Mouse (Mus musculus): ENCODE measurements around the gene Fcgrt. TPM values are rescaled to one million over a fixed set of nuclear protein-coding genes. Genes with fewer than 3 reads are reported as not detected.
A peak's percentile ranks its signal among the peaks of the same experiment; 100 is the strongest.

Fcgrt gene
- polyA plus RNA-seq, 1 experiment from 2014 or later: 28.1 TPM

GRCm38 (mm10) chr7:45069671-45070070, 34.0 kb downstream of the Fcgrt start:
- peaks cover 14% of the 10 kb centered on the region; the same call in 1 of the 2 replicates for H3K36me3 ChIP-seq
- 66% methylated on average over 2 of the region's 2 CpGs for WGBS
- no peak overlapping the region for H3K9ac ChIP-seq
- ATAC-seq (ENCODE audit: insufficient number of reproducible peaks, low FRiP score): no peak
- peaks cover 5% of the 10 kb centered on the region for H3K4me1 ChIP-seq (replicated peaks)
- no peak overlapping the region for H3K4me3 ChIP-seq
- H3K27ac ChIP-seq (ENCODE audit: poor library complexity, severe bottlenecking): no peak overlapping the region
- no peaks in the 10 kb centered on the region for H3K9me3 ChIP-seq (replicated peaks)
- no peak overlapping the region for H3K4me2 ChIP-seq
- no peaks in the 10 kb centered on the region for H3K27me3 ChIP-seq (replicated peaks)

GRCm38 (mm10) chr7:45068000-45068318, 35.7 kb downstream of the Fcgrt start:
- Histone ChIP-seq H3K4me1 (replicated peaks) (peaks cover 11% of the 10 kb centered on the region; the same call in 1 of the 2 replicates), H3K36me3 (no peaks in the 10 kb centered on the region), H3K9me3 (replicated peaks) (no peaks in the 10 kb centered on the region), H3K27ac (ENCODE audit: poor library complexity, severe bottlenecking) (no peak overlapping the region), H3K9ac (no peak overlapping the region), H3K27me3 (replicated peaks) (no peaks in the 10 kb centered on the region), H3K4me2 (no peak overlapping the region), H3K4me3 (no peak overlapping the region)
- no peak; the same call in 1 of the 2 replicates for ATAC-seq (ENCODE audit: insufficient number of reproducible peaks, low FRiP score)
- 28% methylated on average over 5 of the region's 5 CpGs for WGBS

- peaks cover 12% of the 10 kb centered on the region; the same call in 1 of the 2 replicates for H3K4me1 ChIP-seq (replicated peaks)
- H3K9me3 ChIP-seq (replicated peaks): no peaks in the 10 kb centered on the region
- no peaks in the 10 kb centered on the region for H3K36me3 ChIP-seq
- ATAC-seq (ENCODE audit: insufficient number of reproducible peaks, low FRiP score): no peak
- no peak overlapping the region for H3K4me2 ChIP-seq
- no peaks in the 10 kb centered on the region for H3K27me3 ChIP-seq (replicated peaks)
- no peak overlapping the region for H3K4me3 ChIP-seq
- H3K9ac ChIP-seq: no peak overlapping the region
- H3K27ac ChIP-seq (ENCODE audit: poor library complexity, severe bottlenecking): no peak overlapping the region
- WGBS: 75% methylated on average over 4 of the region's 4 CpGs
Observed at GRCm38 (mm10) chr7:45067190-45067999, 36.3 kb downstream of the Fcgrt start.

- Histone ChIP-seq H3K27me3 (replicated peaks) (no peaks in the 10 kb centered on the region), H3K27ac (ENCODE audit: poor library complexity, severe bottlenecking) (peak within 1 kb of the TSS; percentile 86), H3K4me1 (replicated peaks) (peaks cover 19% of the 10 kb centered on the region), H3K4me3 (peak within 1 kb of the TSS; percentile 65), H3K36me3 (no peaks in the 10 kb centered on the region), H3K9me3 (replicated peaks) (no peaks in the 10 kb centered on the region), H3K9ac (peak within 1 kb of the TSS; percentile 82), H3K4me2 (peak within 1 kb of the TSS; percentile 78)
- peak; percentile 86 for ATAC-seq (ENCODE audit: insufficient number of reproducible peaks, low FRiP score)
- WGBS: under 1% methylated on average over 31 of the region's 31 CpGs
Observed at GRCm38 (mm10) chr7:45062239-45062835, 41.3 kb downstream of the Fcgrt start, which contains the start of the genes Nosip and Prrg2. Gene Nosip, plus strand, starts transcription at chr7:45062429. Gene Prrg2, minus strand, starts transcription at chr7:45062677.

GRCm38 (mm10) chr7:45061532-45062075, 42.0 kb downstream of the Fcgrt start:
- no peaks in the 10 kb centered on the region for H3K9me3 ChIP-seq (replicated peaks)
- H3K9ac ChIP-seq: peak overlapping the region; percentile 70
- no peaks in the 10 kb centered on the region for H3K27me3 ChIP-seq (replicated peaks)
- no peaks in the 10 kb centered on the region for H3K36me3 ChIP-seq
- peak overlapping the region; percentile 65 for H3K4me3 ChIP-seq
- no peak for ATAC-seq (ENCODE audit: insufficient number of reproducible peaks, low FRiP score)
- H3K4me2 ChIP-seq: peak overlapping the region; percentile 78
- H3K27ac ChIP-seq (ENCODE audit: poor library complexity, severe bottlenecking): peak overlapping the region; percentile 44
- 13% methylated on average over 11 of the region's 11 CpGs for WGBS
- peaks cover 19% of the 10 kb centered on the region for H3K4me1 ChIP-seq (replicated peaks)

GRCm38 (mm10) chr7:45060632-45061122, 43.0 kb downstream of the Fcgrt start:
- Histone ChIP-seq H3K36me3 (no peaks in the 10 kb centered on the region), H3K9me3 (replicated peaks) (no peaks in the 10 kb centered on the region), H3K9ac (no peak overlapping the region), H3K4me3 (no peak overlapping the region; the same call in 1 of the 2 replicates), H3K4me1 (replicated peaks) (peaks cover 19% of the 10 kb centered on the region), H3K27ac (ENCODE audit: poor library complexity, severe bottlenecking) (no peak overlapping the region), H3K4me2 (peak overlapping the region; percentile 78; the same call in 1 of the 2 replicates), H3K27me3 (replicated peaks) (no peaks in the 10 kb centered on the region)
- no peak for ATAC-seq (ENCODE audit: insufficient number of reproducible peaks, low FRiP score)
- WGBS: 65% methylated on average over 6 of the region's 6 CpGs

GRCm38 (mm10) chr7:45058607-45059571, 44.8 kb downstream of the Fcgrt start:
- WGBS: 74% methylated on average over 10 of the region's 10 CpGs
- Histone ChIP-seq H3K9ac (no peak overlapping the region), H3K4me3 (no peak overlapping the region), H3K27me3 (replicated peaks) (no peaks in the 10 kb centered on the region), H3K9me3 (replicated peaks) (no peaks in the 10 kb centered on the region), H3K36me3 (no peaks in the 10 kb centered on the region), H3K27ac (ENCODE audit: poor library complexity, severe bottlenecking) (no peak overlapping the region), H3K4me1 (replicated peaks) (peaks cover 15% of the 10 kb centered on the region), H3K4me2 (no peak overlapping the region)
- no peak for ATAC-seq (ENCODE audit: insufficient number of reproducible peaks, low FRiP score)

GRCm38 (mm10) chr7:45056972-45057348, 46.7 kb downstream of the Fcgrt start:
- no peak overlapping the region for H3K4me3 ChIP-seq
- H3K4me2 ChIP-seq: no peak overlapping the region
- no peaks in the 10 kb centered on the region for H3K36me3 ChIP-seq
- no peak for ATAC-seq (ENCODE audit: insufficient number of reproducible peaks, low FRiP score)
- peaks cover 9% of the 10 kb centered on the region for H3K4me1 ChIP-seq (replicated peaks)
- H3K27me3 ChIP-seq (replicated peaks): no peaks in the 10 kb centered on the region
- H3K9me3 ChIP-seq (replicated peaks): no peaks in the 10 kb centered on the region
- no peak overlapping the region for H3K27ac ChIP-seq (ENCODE audit: poor library complexity, severe bottlenecking)
- no peak overlapping the region for H3K9ac ChIP-seq

GRCm38 (mm10) chr7:45056329-45056971, 47.2 kb downstream of the Fcgrt start:
- no peaks in the 10 kb centered on the region for H3K27me3 ChIP-seq (replicated peaks)
- H3K4me2 ChIP-seq: no peak overlapping the region
- H3K36me3 ChIP-seq: no peaks in the 10 kb centered on the region
- no peak overlapping the region for H3K27ac ChIP-seq (ENCODE audit: poor library complexity, severe bottlenecking)
- H3K9ac ChIP-seq: no peak overlapping the region
- ATAC-seq (ENCODE audit: insufficient number of reproducible peaks, low FRiP score): no peak
- 53% methylated on average over 14 of the region's 14 CpGs for WGBS
- H3K4me3 ChIP-seq: no peak overlapping the region
- no peaks in the 10 kb centered on the region for H3K9me3 ChIP-seq (replicated peaks)
- H3K4me1 ChIP-seq (replicated peaks): peaks cover 10% of the 10 kb centered on the region

- Histone ChIP-seq H3K4me1 (replicated peaks) (peaks cover 21% of the 10 kb centered on the region), H3K4me3 (peak overlapping the region; percentile 91), H3K4me2 (peak overlapping the region; percentile 92), H3K36me3 (peaks cover 18% of the 10 kb centered on the region), H3K9ac (peak overlapping the region; percentile 96), H3K27ac (ENCODE audit: poor library complexity, severe bottlenecking) (peak overlapping the region; percentile 98), H3K27me3 (replicated peaks) (no peaks in the 10 kb centered on the region), H3K9me3 (replicated peaks) (no peaks in the 10 kb centered on the region)
- peak; percentile 95 for ATAC-seq (ENCODE audit: insufficient number of reproducible peaks, low FRiP score)
- 0% methylated on average over 33 of the region's 33 CpGs for whole genome bisulfite sequencing
Observed at GRCm38 (mm10) chr7:45053931-45054510, 49.6 kb downstream of the Fcgrt start.

Data from heart, embryonic 12.5 days (tissue).